Mouse (Mus musculus) lung, postnatal 25 days (tissue): ENCODE measurements around the gene Krt16.

ENCODE experiments used
- DNase-seq: peaks from one replicate; pipeline ENCODE4 v3.0.0; 2022; ENCODE audit warnings: low spot score

Krt16 gene

GRCm38 (mm10) chr11:100248852-100249465, at the start of gene Krt16:
TSS of gene Krt16 (minus strand) at chr11:100248902.
- DNase-seq, result no peak

DNA sequence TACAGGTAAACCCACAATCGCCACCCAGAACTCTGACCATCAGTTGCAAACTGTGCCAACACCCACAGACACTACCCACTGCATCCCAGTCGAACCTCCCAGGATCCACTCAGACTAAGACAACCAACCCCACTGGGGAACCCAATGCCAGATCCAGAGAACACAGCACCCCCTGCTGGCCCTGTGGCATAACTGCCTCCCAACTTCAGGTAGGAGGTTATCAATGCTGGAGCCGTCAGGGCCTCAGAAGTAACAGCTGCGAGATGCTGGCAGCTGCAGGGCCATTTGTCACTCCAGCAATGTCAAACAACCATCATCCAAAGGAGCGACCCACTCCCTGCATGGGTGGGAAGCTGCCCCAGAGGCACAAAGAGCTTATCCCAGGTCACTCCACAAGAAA, 49.1 kb upstream of the Krt16 start:
- no peak for DNase-seq

- peak; percentile 78 for DNase-seq
Observed at GRCm38 (mm10) chr11:100295308-100295707, 46.6 kb upstream of the Krt16 start.

DNA sequence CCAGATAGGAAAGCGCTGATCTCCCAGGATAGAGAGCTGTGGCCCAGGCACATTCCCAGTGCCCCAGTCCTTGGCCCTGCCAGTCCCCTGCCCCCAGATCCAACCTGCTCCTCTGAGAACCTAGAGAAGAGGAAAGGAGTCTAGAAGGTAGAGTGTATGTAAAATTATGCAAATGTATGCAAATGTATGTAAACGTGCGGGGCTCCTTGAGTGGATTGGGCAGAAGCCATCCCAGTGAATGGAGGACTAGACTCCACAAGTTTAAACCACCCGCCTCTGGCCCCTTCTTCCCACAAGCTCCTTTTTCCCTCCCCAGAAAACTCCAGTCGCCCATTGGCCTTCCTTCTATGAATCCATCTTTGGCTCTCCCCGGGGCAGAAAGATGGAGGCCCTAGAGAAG, 44.2 kb upstream of the Krt16 start:
- no peak for DNase-seq

DNA sequence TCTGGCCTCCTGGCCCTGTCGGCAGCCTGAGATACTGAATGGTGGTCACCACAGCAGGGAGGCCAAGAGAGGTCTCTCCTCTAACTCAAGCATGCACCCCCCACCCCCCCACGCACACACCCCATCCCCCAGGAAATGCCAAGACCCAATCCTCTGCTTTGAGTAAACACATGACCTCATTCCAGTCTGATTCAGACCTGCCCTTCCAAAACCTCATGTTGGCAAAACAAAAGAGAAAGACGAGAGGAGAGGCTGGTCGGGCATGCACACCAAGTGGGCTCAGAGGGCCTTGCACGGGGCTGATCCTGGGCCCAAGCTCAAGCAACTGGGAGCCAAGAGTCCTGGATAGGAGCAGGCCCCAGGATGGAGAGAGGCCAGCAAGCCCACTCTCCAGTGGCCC, 41.5 kb upstream of the Krt16 start:
- DNase-seq, result peak; percentile 44

DNA sequence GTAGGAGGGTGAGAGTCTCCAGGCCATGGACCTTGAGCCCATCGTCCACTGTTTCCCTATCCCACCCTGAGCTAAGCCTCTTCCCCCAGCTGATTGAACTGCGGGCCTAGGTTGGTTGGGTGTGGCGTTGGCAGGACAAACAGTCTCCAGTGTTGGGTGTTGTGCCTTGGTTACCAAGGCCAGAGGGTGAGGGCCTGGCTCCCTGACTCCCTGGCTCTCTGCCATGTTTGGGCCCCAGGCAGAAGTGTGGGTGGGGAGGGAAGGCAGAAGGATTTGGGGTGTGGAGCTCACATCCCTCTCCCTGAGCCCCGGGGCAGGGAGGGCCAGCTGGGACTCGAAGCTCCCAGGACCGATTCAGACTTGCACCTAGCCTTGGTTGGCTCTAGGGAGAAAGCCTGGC, 40.2 kb upstream of the Krt16 start:
- peak; percentile 90 for DNase-seq

DNA sequence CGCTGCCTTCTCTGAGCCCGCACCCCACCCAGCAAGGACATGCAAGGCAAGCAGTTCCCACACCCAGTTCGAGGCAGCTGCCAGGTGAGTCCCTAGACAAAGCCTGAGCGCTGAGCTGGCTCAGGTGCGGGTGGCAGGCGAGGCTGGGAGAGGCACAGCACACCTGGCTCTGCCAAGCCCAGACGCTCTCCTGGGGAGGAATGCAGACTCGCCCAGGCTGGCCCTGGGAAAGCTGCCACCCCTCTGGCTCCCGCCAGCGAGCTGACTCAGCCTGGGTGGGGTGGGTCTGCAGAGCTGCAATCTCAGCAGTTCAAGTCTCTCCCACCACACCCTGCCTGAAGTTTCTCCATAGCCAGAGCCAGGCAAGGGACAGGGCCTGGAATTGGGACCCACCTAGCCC, 38.3 kb upstream of the Krt16 start:
- DNase-seq, result peak; percentile 86

DNA sequence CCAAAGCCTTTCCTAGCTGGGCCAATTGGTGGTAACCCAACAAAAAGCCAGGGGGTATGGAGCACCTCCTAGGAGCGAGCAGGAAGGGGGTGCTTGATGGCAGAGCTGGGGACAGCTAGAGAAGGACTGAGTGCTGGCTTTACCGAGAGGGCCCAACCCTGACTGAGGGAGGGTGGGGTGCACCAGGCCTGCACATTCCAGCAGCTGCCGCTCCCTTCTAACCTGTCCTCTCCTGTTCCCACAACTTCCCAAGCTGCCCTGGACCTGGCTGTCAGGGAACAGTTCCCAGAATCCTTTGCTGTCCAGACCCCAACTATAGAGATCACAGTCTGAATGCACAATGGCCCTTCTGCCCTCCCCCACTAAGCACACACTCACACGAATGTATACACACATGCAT, 36.3 kb upstream of the Krt16 start:
- DNase-seq, result peak; percentile 54

- DNase-seq, result peak; percentile 82
Observed at GRCm38 (mm10) chr11:100282549-100282948, 33.8 kb upstream of the Krt16 start.

DNA sequence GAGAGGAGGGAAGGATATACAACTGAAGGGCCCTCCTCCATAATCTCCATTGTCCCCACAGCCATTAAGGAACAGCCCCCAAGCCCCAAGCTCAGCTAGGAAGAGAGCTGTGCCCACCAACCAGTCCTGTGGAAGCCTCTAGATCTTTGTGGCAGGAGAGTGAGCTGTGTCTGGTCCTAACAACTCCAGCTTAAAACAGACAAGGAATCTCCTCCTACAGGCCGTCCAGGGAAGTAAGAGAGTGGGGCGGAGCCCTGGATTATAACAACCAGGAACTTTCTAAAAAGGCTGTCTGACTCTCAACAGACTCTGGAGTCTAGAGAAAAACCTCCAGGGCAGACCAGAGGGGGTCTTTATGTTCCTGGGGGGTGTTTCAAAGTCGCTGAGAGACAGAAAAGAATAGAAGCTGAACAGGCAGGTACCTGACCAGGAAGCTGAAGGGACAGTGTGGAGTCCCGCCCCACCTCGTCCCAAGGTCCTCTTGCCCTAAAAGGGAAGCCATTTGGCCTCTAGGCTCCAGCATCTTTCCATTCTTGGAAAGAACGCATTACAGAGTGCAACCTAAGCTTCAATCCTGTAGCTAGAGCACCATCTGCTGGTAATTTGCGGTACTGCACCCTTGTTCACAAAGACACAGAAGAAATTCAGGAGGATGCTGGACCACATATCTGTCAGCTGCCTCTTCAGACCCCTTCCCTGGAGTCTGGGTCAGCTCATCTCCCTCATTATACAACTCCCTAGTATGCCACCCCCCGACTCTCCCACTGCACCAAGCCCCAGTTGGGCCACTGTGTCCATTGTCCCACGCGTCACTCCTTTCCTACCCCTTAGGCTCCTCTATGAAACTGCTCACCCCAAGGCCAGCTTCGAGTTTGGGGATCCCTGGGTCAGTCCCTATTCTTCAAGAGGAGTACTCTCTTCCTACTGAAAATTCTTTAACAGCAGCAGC, 33.2 kb upstream of the Krt16 start:
- peak; percentile 79 for DNase-seq

GRCm38 (mm10) chr11:100278759-100279158, 30.1 kb upstream of the Krt16 start:
- DNase-seq, result no peak

DNA sequence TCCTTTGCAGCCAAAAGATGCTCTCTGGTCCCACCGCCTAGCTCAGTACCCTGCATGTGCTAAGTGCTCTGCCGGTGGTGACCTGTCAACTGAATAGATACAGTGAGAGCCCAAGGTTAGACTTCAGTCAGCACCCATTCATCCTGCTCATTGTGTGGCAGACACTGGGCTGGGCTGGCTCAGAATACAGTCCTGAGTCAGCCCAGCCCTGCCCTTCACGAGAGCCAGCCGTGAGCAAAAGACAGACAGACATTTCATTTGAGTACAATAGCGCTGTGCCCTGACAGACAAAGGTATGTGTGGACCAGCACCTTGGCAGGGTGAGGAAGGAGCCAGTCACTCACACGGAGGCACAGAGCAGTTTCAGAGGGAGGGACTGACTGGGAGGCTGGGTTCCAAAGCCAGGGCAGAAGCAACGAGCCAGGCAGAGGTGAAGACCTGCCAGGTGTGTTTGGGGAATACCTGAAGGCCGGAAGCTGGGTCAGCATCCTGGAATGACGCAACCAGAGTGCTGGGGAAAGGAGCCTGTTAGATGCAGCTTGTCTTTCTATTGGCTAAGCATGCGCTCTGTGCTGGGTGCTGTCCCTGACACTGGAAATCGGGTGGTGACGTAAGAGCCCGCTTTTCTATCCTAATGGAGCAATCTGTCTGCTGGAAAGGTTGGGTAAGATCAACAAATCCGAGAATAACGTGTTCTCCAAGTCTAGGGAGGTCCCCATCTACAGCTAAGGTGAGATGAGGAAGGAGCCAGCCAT, 29.2 kb upstream of the Krt16 start:
- DNase-seq, result no peak

- DNase-seq, result no peak
Observed at GRCm38 (mm10) chr11:100275466-100275865, 26.8 kb upstream of the Krt16 start.

DNA sequence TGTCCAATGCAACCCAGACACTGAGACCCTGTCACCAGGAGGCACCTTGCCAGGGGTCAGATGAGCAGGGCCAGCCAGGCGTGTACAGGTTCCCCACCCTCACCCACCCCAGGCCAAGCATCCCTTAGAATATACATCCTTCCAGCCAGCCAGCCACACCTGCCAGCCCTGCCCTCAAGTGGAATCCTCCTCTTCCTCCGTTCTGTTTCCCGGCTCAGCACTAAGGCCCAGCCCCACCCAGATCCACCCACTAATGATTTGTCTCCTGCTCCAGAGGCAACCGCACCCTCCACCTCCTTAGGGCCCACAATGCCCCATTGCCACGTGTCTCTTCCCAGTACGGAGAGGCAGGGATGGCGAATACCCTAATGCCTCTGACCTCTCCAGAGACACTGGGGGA, 26.0 kb upstream of the Krt16 start:
- DNase-seq, result no peak

DNA sequence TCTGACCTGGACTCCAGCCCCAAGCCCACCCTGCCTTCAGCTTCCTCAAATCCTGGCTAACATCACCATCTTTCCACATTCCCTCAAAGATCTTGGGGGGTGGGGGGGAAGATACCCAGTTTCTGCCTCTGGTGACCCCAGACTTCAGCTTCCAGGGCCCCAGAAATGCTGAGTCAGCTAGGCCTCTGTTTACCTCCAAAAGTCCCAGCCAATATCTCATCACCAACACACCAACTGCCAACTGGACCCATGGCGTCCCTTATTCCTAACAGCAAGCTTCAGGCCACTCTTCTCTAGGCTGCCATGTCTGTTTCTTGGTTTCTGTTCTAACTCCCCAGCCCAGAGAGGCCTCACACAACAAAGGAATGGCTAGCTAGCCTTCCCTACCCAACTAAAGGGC, 23.2 kb upstream of the Krt16 start:
- DNase-seq, result no peak

- no peak for DNase-seq
Observed at GRCm38 (mm10) chr11:100269821-100270332, 21.2 kb upstream of the Krt16 start, which contains the start of gene Krt42. TSS of gene Krt42 (minus strand) at chr11:100269871.

DNA sequence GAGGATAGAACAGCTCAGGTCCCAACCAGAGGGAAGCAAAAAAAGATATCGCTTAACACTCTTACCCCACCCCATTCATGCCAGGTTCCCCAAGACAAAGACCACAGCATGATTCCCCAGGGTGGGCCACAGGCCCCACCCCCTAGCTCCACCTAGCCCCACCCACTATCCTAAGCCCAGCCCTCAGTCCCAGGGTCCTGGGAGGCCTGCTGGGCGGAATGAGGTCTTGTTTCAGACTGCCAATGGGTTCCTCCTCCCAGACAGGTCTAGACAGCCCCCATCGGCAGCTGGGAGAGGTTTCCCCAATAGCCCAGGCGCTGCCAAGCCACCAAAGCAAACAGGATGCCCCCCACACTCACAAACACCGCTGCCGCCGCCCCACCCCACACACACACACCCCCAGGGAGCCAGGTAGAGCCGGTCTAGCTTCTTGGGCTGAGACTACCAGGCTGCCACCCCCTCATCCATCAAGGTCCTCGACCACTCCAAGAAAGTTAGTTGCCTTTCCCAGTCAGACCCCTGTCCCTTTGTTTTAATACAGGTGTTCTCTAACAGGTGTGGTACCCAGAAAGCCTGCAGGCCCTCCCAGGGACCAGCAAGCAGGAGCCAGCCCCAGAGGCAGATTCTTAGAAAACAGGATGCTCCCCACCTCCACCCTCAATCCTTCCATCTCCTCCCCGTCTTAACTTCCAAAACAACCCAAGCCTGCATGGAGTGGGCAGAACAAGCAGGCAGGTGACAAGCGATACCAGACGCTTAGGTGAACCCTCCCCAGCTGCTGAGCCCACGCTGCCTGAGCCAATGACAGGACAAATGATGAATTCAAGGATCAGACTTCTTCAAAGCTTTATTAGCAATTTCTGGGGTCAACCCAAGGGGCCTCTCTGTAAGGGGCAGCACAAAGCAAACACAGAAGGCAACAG, 13.6 kb upstream of the Krt16 start:
- no peak for DNase-seq

- DNase-seq, result no peak
Observed at GRCm38 (mm10) chr11:100261235-100261605, 12.5 kb upstream of the Krt16 start.

GRCm38 (mm10) chr11:100260514-100261234, 12.0 kb upstream of the Krt16 start, which contains the start of gene Krt17:
TSS of gene Krt17 (minus strand) at chr11:100261029.
- DNase-seq, result no peak

- no peak for DNase-seq
Observed at GRCm38 (mm10) chr11:100259079-100259478, 10.4 kb upstream of the Krt16 start.

- DNase-seq, result no peak
Observed at GRCm38 (mm10) chr11:100257967-100258366, 9.3 kb upstream of the Krt16 start.
